9 mouse cellular contexts compared by ENCODE assay signal in the genomic region with DNA sequence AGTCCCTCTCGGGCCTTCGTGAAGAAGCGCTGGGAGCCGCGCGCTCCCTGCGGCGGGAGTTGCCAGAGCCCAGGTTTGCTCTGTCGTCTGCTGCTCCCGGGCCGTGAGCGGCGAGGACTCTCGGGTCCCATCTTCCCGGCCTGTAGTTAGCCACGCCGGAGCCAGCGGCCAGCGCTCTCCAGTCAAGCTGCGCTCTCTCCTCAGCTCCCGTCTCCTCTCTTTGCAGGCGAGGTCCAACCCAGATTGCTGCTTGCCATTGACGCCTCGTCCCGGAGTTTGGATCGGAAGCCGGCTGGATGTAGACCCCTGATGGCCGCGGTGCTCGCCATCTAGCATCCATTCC. TPM values are rescaled to one million over a fixed set of nuclear protein-coding genes. Genes with fewer than 3 reads are reported as not detected.
DNase-seq lines count a peak whose midpoint lies in the region; ATAC-seq and TF ChIP-seq lines count a peak whose summit lies in the region.
"Had no signal": no experiment of that assay in that cellular context is flagged by ENCODE, and none has a peak within 500 bp of the region (broad histone marks: within the 10 kb centered on the region; RNA-seq: fewer than 3 reads in every experiment).

No protein-coding gene starts in this region.

- H3K9ac ChIP-seq in kidney, embryonic 15.5 days = peak overlapping the region; percentile 87
- H3K9ac ChIP-seq in hindbrain, embryonic 14.5 days = peak overlapping the region; percentile 78
- peak overlapping the region; percentile 96 for H3K9ac ChIP-seq in midbrain, embryonic 15.5 days

- WGBS in kidney, embryonic 15.5 days = under 1% methylated on average over 30 of the region's 30 CpGs
- WGBS in hindbrain, embryonic 14.5 days = under 1% methylated on average over 29 of the region's 30 CpGs
- WGBS in midbrain, embryonic 15.5 days = under 1% methylated on average over 30 of the region's 30 CpGs

- H3K4me2 ChIP-seq in kidney, embryonic 15.5 days = peak overlapping the region; percentile 81
- peak overlapping the region; percentile 67 for H3K4me2 ChIP-seq in hindbrain, embryonic 14.5 days (replicated peaks)
- peak overlapping the region; percentile 90 for H3K4me2 ChIP-seq in midbrain, embryonic 15.5 days

- H3K27me3 ChIP-seq in kidney, embryonic 15.5 days = no peaks in the 10 kb centered on the region
- H3K27me3 ChIP-seq in hindbrain, embryonic 14.5 days (ENCODE audit: control insufficient read depth, insufficient read depth, low read length) = no peaks in the 10 kb centered on the region
- H3K27me3 ChIP-seq in midbrain, embryonic 15.5 days (replicated peaks) = no peaks in the 10 kb centered on the region

- TF ChIP-seq CTCF in bone marrow macrophage, adult 2 months (IDR thresholded peaks at IDR 0.05; ENCODE audit: low read depth, low read length) = no peak

- DNase-seq in kidney, adult 8-10 months = no peak
- no peak for DNase-seq in hindbrain, embryonic 14.5 days (ENCODE audit: low spot score)
- no peak for DNase-seq in adrenal gland, adult (ENCODE audit: inconsistent age in 2 of 2, low spot score in 1 of 2)
- no peak for DNase-seq in gastrocnemius, postnatal 10 days
- no peak for DNase-seq in cerebellum, postnatal 10 days

- TF ChIP-seq POLR2A in bone marrow macrophage, adult 2 months (IDR thresholded peaks at IDR 0.05; ENCODE audit: borderline replicate concordance, low read depth, low read length) = 0 out of 2 replicates have a peak, but pooled peaks have one; percentile 63

- H3K4me1 ChIP-seq in kidney, embryonic 15.5 days = peaks cover 9% of the 10 kb centered on the region; the same call in 1 of the 2 replicates
- H3K4me1 ChIP-seq in bone marrow macrophage, adult 2 months (ENCODE audit: control insufficient read depth, insufficient read depth, low read length) = peaks cover 8% of the 10 kb centered on the region
- peaks cover 17% of the 10 kb centered on the region for H3K4me1 ChIP-seq in hindbrain, embryonic 14.5 days (replicated peaks; ENCODE audit: control insufficient read depth, insufficient read depth, low read length)
- peaks cover 20% of the 10 kb centered on the region for H3K4me1 ChIP-seq in midbrain, embryonic 15.5 days

- H3K4me3 ChIP-seq in kidney, embryonic 15.5 days (replicated peaks) = peak overlapping the region; percentile 93
- peak overlapping the region; percentile 90 for H3K4me3 ChIP-seq in bone marrow macrophage, adult 2 months (ENCODE audit: insufficient read depth, low read length)
- H3K4me3 ChIP-seq in hindbrain, embryonic 14.5 days (replicated peaks; ENCODE audit: low read length) = peak overlapping the region; percentile 75
- H3K4me3 ChIP-seq in midbrain, embryonic 15.5 days = peak overlapping the region; percentile 97

- peaks cover 36% of the 10 kb centered on the region for H3K36me3 ChIP-seq in kidney, embryonic 15.5 days
- peaks cover 37% of the 10 kb centered on the region for H3K36me3 ChIP-seq in hindbrain, embryonic 14.5 days (replicated peaks; ENCODE audit: control insufficient read depth, insufficient read depth)
- H3K36me3 ChIP-seq in midbrain, embryonic 15.5 days (replicated peaks) = peaks cover 8% of the 10 kb centered on the region; the same call in 1 of the 2 replicates

- ATAC-seq in kidney, embryonic 15.5 days (replicated peaks; ENCODE audit: low FRiP score) = peak; percentile 81; the same call in 1 of the 2 replicates
- no peak for ATAC-seq in hindbrain, embryonic 14.5 days (ENCODE audit: low FRiP score)
- no peak for ATAC-seq in midbrain, embryonic 15.5 days (replicated peaks)

- H3K9me3 ChIP-seq in kidney, embryonic 15.5 days (replicated peaks) = no peaks in the 10 kb centered on the region
- no peaks in the 10 kb centered on the region for H3K9me3 ChIP-seq in hindbrain, embryonic 14.5 days (ENCODE audit: control insufficient read depth, low read length)
- no peaks in the 10 kb centered on the region for H3K9me3 ChIP-seq in midbrain, embryonic 15.5 days

- H3K27ac ChIP-seq in kidney, embryonic 15.5 days = peak overlapping the region; percentile 97
- H3K27ac ChIP-seq in bone marrow macrophage, adult 2 months (ENCODE audit: insufficient read depth, low read depth, low read length) = no peak overlapping the region; the same call in 1 of the 2 replicates
- peak overlapping the region; percentile 81 for H3K27ac ChIP-seq in hindbrain, embryonic 14.5 days
- peak overlapping the region; percentile 91 for H3K27ac ChIP-seq in midbrain, embryonic 15.5 days

RNA-seq across cellular contexts. Expression of a gene that starts 0.3 kb away (rescaled TPM):
- polyA plus RNA-seq in kidney, embryonic 15.5 days (2015; fragmentation: Nextera tagmentation; extraction: Ambion mirVana) = 44.2 and 45.1 TPM in 2 replicates
- 46.9 and 49.5 TPM in 2 replicates for polyA plus RNA-seq in bone marrow macrophage, adult 2 months (2012; ENCODE audit: insufficient read depth, insufficient read length, missing spikeins)
- 63.9 and 65.7 TPM in 2 replicates for polyA plus RNA-seq in hindbrain, embryonic 14.5 days (2014; fragmentation: Nextera tagmentation; extraction: Ambion mirVana)
- polyA plus RNA-seq in midbrain, embryonic 15.5 days (2015; fragmentation: Nextera tagmentation; extraction: Ambion mirVana) = 53.3 and 57.4 TPM in 2 replicates
- total RNA-seq in gastrocnemius, postnatal 10 days (2021) = 10 to 100 TPM; 32.0 to 37.4 TPM

RNA-seq across cellular contexts. Expression of a gene that starts 34.4 kb away (rescaled TPM):
- 19.6 and 21.9 TPM in 2 replicates for polyA plus RNA-seq in kidney, embryonic 15.5 days (2015; fragmentation: Nextera tagmentation; extraction: Ambion mirVana)
- 0.24 and 0.80 TPM in 2 replicates for polyA plus RNA-seq in bone marrow macrophage, adult 2 months (2012; ENCODE audit: insufficient read depth, insufficient read length, missing spikeins)
- 116 and 136 TPM in 2 replicates for polyA plus RNA-seq in hindbrain, embryonic 14.5 days (2014; fragmentation: Nextera tagmentation; extraction: Ambion mirVana)
- polyA plus RNA-seq in midbrain, embryonic 15.5 days (2015; fragmentation: Nextera tagmentation; extraction: Ambion mirVana) = 107 and 108 TPM in 2 replicates
- total RNA-seq in gastrocnemius, postnatal 10 days (2021) = 10 to 100 TPM; 42.0 to 45.8 TPM

RNA-seq across cellular contexts. Expression of a gene that starts 49.7 kb away (rescaled TPM):
- 0.05 and 0.12 TPM in 2 replicates for polyA plus RNA-seq in kidney, embryonic 15.5 days (2015; fragmentation: Nextera tagmentation; extraction: Ambion mirVana)
- polyA plus RNA-seq in bone marrow macrophage, adult 2 months (2012; ENCODE audit: insufficient read depth, insufficient read length, missing spikeins) = not detected in 2 replicates
- 0.51 and 0.59 TPM in 2 replicates for polyA plus RNA-seq in hindbrain, embryonic 14.5 days (2014; fragmentation: Nextera tagmentation; extraction: Ambion mirVana)
- 0.64 and 0.74 TPM in 2 replicates for polyA plus RNA-seq in midbrain, embryonic 15.5 days (2015; fragmentation: Nextera tagmentation; extraction: Ambion mirVana)
- under 1 TPM in 1 of 2 experiments, not detected in 1; 0.07 TPM for total RNA-seq in gastrocnemius, postnatal 10 days (2021)
- polyA plus RNA-seq: large intestine, adult 2 months had no signal

Comparison
In these comparisons a context has a peak if more than half of its experiments do, and no peak if none do; other contexts are left out.
1. RNA of a gene that starts 34.4 kb away (polyA plus RNA-seq): 116 to 136 TPM in hindbrain, embryonic 14.5 days, 107 to 108 TPM in midbrain, embryonic 15.5 days and 19.6 to 21.9 TPM in kidney, embryonic 15.5 days; 0.24 to 0.80 TPM in bone marrow macrophage, adult 2 months; every median in the first group is over 10 times any median in the second.
2. Peak in every context shown above with its lines, with median percentiles within 50 percentile points of each other: H3K4me2 ChIP-seq, H3K4me3 ChIP-seq and H3K9ac ChIP-seq.